Mouse (Mus musculus) layer of hippocampus, adult 2 months (tissue): ENCODE data around the gene Ifnz. TPM values are rescaled to one million over a fixed set of nuclear protein-coding genes. Genes with fewer than 3 reads are reported as not detected.
"Not testable (repeated sequence)": the region's sequence is repeated elsewhere in the genome, so short reads cannot be mapped to it uniquely, and the experiment has no call there.

ENCODE experiments used
- DNase-seq, 2 experiments: peaks; one replicate each; pipeline ENCODE4 v3.0.0; 2022; ENCODE audit warnings: low spot score in 2 of 2
- H3K27ac ChIP-seq: fragments of 200-600 bp; 2 replicates; pipeline ENCODE4 v1.8.1; 2022
- H3K4me3 ChIP-seq: fragments of 200-600 bp; 2 replicates; pipeline ENCODE4 v1.8.1; 2022; ENCODE audit warnings: mild to moderate bottlenecking
- CTCF ChIP-seq: fragments of 200-600 bp; conservative IDR thresholded peaks from 2 replicates; pipeline ENCODE4 v1.8.1; 2022; ENCODE audit warnings: antibody characterized with exemption, mild to moderate bottlenecking, moderate library complexity
- total RNA-seq, 2 experiments: library from RNA; stranded (reverse); gene quantifications; 2 replicates each; pipeline ENCODE4 v1.2.3; 2021

Gene Ifnz
- total RNA-seq, 2 experiments from 2014 or later, result not detected

DNA sequence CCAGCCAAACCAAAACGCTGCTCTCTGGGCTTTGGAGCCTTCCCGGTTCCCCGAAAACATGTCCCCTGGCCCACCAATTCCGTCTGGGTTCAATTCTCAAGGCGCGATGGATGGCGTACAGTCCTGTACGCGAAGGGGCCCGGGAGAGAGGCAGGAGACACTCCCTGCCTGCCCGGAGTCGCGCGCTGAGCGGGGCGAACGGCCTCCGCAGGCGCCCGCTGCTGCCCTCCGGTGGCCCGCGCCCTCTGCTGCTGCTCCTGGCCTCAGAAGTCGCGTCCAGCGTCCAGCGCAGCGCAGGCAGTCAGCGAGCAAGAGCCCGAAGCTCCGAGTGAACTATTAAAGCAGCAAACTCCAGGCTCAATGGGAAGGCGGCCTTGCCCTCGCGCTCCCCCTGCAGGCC is 23.8 kb downstream of the Ifnz start:
- H3K27ac ChIP-seq, DNase-seq, H3K4me3 ChIP-seq: not testable (repeated sequence)
- peak; percentile 21 for TF ChIP-seq CTCF

DNA sequence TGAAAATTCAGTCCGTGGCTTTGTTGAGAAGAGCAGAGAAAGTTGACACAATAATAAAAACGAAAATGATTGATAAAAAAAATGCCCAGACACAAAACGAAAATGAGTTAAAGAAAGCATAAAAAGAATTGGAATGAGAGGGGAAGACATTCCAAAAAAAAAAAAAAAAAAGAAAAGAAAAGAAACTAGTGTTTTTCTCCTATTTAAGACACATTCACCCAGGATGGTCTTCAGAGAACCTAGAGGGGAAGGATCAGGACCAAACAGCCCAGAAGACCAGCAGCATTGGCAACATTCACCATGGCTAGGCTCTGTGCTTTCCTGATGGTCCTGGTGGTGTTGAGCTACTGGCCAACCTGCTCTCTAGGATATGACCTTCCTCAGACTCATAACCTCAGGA is 34.0 kb downstream of the Ifnz start, which contains the start of gene Ifna7:
TSS of gene Ifna7 (plus strand) at position 301 of the 400 bp plus-strand sequence.
- Histone ChIP-seq H3K4me3 (no peak within 1 kb of the TSS), H3K27ac (no peak within 1 kb of the TSS)
- DNase-seq, result no peak
- no peak for TF ChIP-seq CTCF

DNA sequence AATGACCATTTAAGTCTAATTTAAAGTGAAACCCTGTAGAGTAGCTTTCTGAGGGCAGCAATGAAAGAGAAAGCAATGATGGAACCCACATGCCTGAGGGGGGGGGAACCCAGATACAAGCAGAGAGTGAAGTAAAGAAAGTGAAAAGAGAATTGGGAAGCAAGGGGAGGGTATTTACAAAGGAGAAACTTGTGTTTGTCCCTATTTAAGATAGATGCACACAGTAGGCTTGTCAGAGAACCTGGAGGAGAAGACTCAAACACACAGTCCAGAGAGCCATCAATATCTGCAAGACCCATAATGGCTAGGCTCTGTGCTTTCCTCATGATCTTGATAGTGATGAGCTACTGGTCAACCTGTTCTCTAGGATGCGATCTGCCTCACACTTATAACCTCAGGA is 37.7 kb downstream of the Ifnz start, which contains the start of gene Ifna11:
TSS of gene Ifna11 (plus strand) at position 301 of the 400 bp plus-strand sequence.
- H3K27ac ChIP-seq, result no peak within 1 kb of the TSS
- no peak for DNase-seq
- no peak for TF ChIP-seq CTCF
- no peak within 1 kb of the TSS for H3K4me3 ChIP-seq

DNA sequence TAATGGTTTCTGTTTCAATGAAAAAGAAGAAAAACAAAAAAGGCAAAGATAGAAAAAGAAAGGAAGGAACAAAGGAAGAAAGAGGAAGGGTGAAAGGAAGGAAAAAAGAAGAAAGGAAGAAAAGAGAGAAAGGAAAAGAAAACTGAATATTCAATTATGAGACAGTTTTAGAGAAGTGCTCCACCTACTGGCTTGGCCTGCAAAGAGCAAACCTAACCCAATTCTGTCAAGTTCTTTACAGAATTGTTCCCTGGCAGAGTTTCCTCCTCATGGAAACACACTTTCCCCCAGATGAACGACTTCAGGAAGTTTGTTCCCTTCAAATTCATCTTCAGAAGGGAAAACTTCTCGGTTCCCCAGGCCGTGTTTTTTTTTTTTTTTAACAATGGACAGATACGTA is 41.1 kb downstream of the Ifnz start:
- peak in 1 of 2 experiments; percentile 21 for DNase-seq
- Histone ChIP-seq H3K27ac (no peak overlapping the region), H3K4me3 (no peak overlapping the region)
- TF ChIP-seq CTCF, result peak; percentile 82

DNA sequence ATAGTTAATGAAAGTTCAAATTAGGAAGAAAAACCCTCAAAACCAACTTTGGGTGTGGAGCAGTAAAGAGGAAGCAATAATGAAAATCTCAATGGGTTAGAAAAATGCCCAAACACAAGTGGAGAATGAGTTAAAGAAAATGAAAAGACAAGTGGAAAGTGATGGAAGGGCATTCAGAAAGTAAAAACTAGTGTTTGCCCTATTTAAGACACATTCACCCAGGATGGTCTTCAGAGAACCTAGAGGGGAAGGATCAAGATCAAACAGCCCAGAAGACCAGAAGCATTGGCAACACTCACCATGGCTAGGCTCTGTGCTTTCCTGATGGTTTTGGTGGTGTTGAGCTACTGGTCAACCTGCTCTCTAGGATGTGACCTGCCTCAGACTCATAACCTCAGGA is 45.2 kb downstream of the Ifnz start, which contains the start of gene Ifna6:
TSS of gene Ifna6 (plus strand) at position 301 of the 400 bp plus-strand sequence.
- not testable (repeated sequence) for H3K27ac ChIP-seq, H3K4me3 ChIP-seq, DNase-seq

DNA sequence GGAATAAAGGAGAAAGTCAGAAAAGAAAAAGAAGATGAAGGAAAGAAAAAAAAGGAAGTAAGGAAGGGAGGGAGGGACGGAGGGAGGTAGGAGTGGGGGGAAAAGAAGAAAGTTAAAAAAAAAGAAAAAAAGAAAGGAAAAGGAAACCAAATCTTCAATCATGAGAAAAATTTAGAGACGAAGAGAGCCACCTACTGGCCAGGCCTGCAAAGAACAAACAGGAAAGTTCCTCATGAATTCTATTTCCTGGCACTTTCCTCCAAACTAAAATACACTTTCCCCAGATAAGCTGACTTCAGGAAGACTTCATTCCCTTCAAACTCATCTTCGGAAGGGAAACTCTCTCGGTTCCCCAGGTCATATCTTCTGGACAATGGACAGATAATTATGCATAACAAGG is 48.6 kb downstream of the Ifnz start:
- no peak overlapping the region for H3K27ac ChIP-seq
- DNase-seq, result peak in 1 of 2 experiments; percentile 49
- H3K4me3 ChIP-seq, result no peak overlapping the region
- peak; percentile 86 for TF ChIP-seq CTCF

Other genes with a start within 250 kb of the Ifnz start
- gene Ifna15, start 223.9 kb upstream of the Ifnz start, total RNA-seq, result not detected
- gene Ifna14, start 210.3 kb upstream of the Ifnz start, total RNA-seq, result not detected
- not detected for gene Ifna9, start 189.7 kb upstream of the Ifnz start, total RNA-seq
- not detected for gene Ifna12, start 178.8 kb upstream of the Ifnz start, total RNA-seq
- not detected for gene C87499, start 147.7 kb upstream of the Ifnz start, total RNA-seq
- not detected for gene Ifna13, start 137.7 kb upstream of the Ifnz start, total RNA-seq
- not detected for gene Ifna16, start 105.2 kb upstream of the Ifnz start, total RNA-seq
- not detected for gene Ifna2, start 98.2 kb upstream of the Ifnz start, total RNA-seq
- not detected for gene Ifnab, start 90.8 kb upstream of the Ifnz start, total RNA-seq
- 1 to 10 TPM; 1.3 to 1.5 TPM for gene Gm26566, start 60.3 kb upstream of the Ifnz start, total RNA-seq
- gene Klhl9, start 59.7 kb upstream of the Ifnz start, total RNA-seq, result 100 to 1,000 TPM; 105 to 107 TPM
- gene Gm13271, start 27.3 kb upstream of the Ifnz start, total RNA-seq, result not detected
- gene Gm13283, start 22.0 kb upstream of the Ifnz start, total RNA-seq, result not detected
- not detected for gene Gm13290, start 8.3 kb upstream of the Ifnz start, total RNA-seq
- not detected for gene Gm13289, start 5.2 kb upstream of the Ifnz start, total RNA-seq
- gene Gm13272, start 2.3 kb upstream of the Ifnz start, total RNA-seq, result not detected
- gene Gm13276, start 3.6 kb downstream of the Ifnz start, total RNA-seq, result not detected
- gene Gm13277, start 6.5 kb downstream of the Ifnz start, total RNA-seq, result not detected
- not detected for gene Gm13278, start 9.4 kb downstream of the Ifnz start, total RNA-seq
- gene Gm13275, start 12.4 kb downstream of the Ifnz start, total RNA-seq, result not detected
- not detected for gene Gm13279, start 15.3 kb downstream of the Ifnz start, total RNA-seq
- not detected for gene Gm13285, start 17.5 kb downstream of the Ifnz start, total RNA-seq
- gene Gm13287, start 21.1 kb downstream of the Ifnz start, total RNA-seq, result not detected
- not detected for gene Gm13288, start 23.4 kb downstream of the Ifnz start, total RNA-seq
- gene Ifna7, start 34.1 kb downstream of the Ifnz start, total RNA-seq, result not detected
- not detected for gene Ifna11, start 37.8 kb downstream of the Ifnz start, total RNA-seq
- gene Ifna6, start 45.3 kb downstream of the Ifnz start, total RNA-seq, result not detected
- not detected for gene Ifna5, start 53.4 kb downstream of the Ifnz start, total RNA-seq
- gene Ifna4, start 59.7 kb downstream of the Ifnz start, total RNA-seq, result not detected
- not detected for gene Ifna1, start 68.0 kb downstream of the Ifnz start, total RNA-seq
- gene Ifne, start 98.1 kb downstream of the Ifnz start, total RNA-seq, result not detected